Mouse (Mus musculus) kidney, embryonic 14.5 days (tissue): ENCODE measurements around the gene Thoc3. TPM values are rescaled to one million over a fixed set of nuclear protein-coding genes. Genes with fewer than 3 reads are reported as not detected.

ENCODE experiments used
- ATAC-seq: fragments of 200-750 bp; cut with Nextera tagmentation; 2 replicates; pipeline ENCODE4 v1.8.0; 2017; ENCODE audit warnings: moderate number of reproducible peaks, mild to moderate bottlenecking, moderate TSS enrichment, moderate library complexity; ENCODE audit not compliant: low FRiP score, low TSS enrichment
- H3K27ac ChIP-seq: fragments of 300-500 bp; sonication (generic); 2 replicates; pipeline ENCODE4 v1.5.1; 2014; ENCODE audit warnings: low read depth, mild to moderate bottlenecking, low read length, moderate library complexity, mixed read lengths
- H3K27me3 ChIP-seq: fragments of 300-500 bp; sonication (generic); 2 replicates; pipeline ENCODE4 v1.6.1; 2014; ENCODE audit warnings: mild to moderate bottlenecking, low read length; ENCODE audit not compliant: control insufficient read depth, insufficient read depth
- H3K36me3 ChIP-seq: fragments of 300-500 bp; sonication (generic); 2 replicates; pipeline ENCODE4 v1.6.1; 2014; ENCODE audit warnings: low read length, mixed read lengths; ENCODE audit not compliant: control insufficient read depth, insufficient read depth
- H3K4me1 ChIP-seq: fragments of 300-500 bp; sonication (generic); 2 replicates; pipeline ENCODE4 v1.6.1; 2014; ENCODE audit warnings: low read length, mixed read lengths; ENCODE audit not compliant: control insufficient read depth, insufficient read depth
- H3K4me2 ChIP-seq: fragments of 300-500 bp; sonication (generic); replicated peaks from 2 replicates; pipeline ENCODE4 v1.6.1; 2014; ENCODE audit warnings: low read depth, mild to moderate bottlenecking, low read length
- H3K4me3 ChIP-seq: fragments of 300-500 bp; sonication (generic); 2 replicates; pipeline ENCODE4 v1.5.1; 2014; ENCODE audit warnings: mild to moderate bottlenecking, low read length
- H3K9ac ChIP-seq: fragments of 300-500 bp; sonication (generic); 2 replicates; pipeline ENCODE4 v1.6.1; 2014; ENCODE audit warnings: low read depth, mild to moderate bottlenecking, low read length, moderate library complexity
- H3K9me3 ChIP-seq: fragments of 300-500 bp; sonication (generic); 2 replicates; pipeline ENCODE4 v1.6.1; 2016; ENCODE audit warnings: low read length; ENCODE audit not compliant: control insufficient read depth
- WGBS: fragments of 180-500 bp; shearing (Covaris S2); extraction: QIAGEN DNeasy Blood & Tissue Kit; methylation state at CpG from one replicate; pipeline ENCODE4 v1.1.7; 2014; 5-methylcytosine and 5-hydroxymethylcytosine counted together
- polyA plus RNA-seq: library from polyadenylated mRNA; unstranded; fragments of >200 nt; fragmentation: Nextera tagmentation; extraction: Ambion mirVana; gene quantifications from 2 replicates; pipeline ENCODE4 v1.2.1, GENCODE M21; 2014

Gene Thoc3
- polyA plus RNA-seq, 1 experiment from 2014 or later, result 142 TPM

GRCm38 (mm10) chr13:54491381-54491780 lies 22.7 kb upstream of the Thoc3 start:
- H3K36me3 ChIP-seq, result no peaks in the 10 kb centered on the region
- H3K4me3 ChIP-seq, result no peak overlapping the region
- H3K9me3 ChIP-seq, result no peaks in the 10 kb centered on the region
- no peak for ATAC-seq
- no peaks in the 10 kb centered on the region for H3K27me3 ChIP-seq
- H3K4me2 ChIP-seq, result no peak overlapping the region
- H3K4me1 ChIP-seq, result no peaks in the 10 kb centered on the region
- H3K9ac ChIP-seq, result no peak overlapping the region
- no peak overlapping the region for H3K27ac ChIP-seq
- 87% methylated on average over 6 of the region's 6 CpGs for WGBS

- Histone ChIP-seq H3K4me2 (no peak overlapping the region), H3K9me3 (no peaks in the 10 kb centered on the region), H3K9ac (no peak overlapping the region), H3K27me3 (no peaks in the 10 kb centered on the region), H3K36me3 (no peaks in the 10 kb centered on the region), H3K27ac (no peak overlapping the region), H3K4me1 (no peaks in the 10 kb centered on the region), H3K4me3 (no peak overlapping the region)
- no peak for ATAC-seq
- WGBS, result 74% methylated on average over 5 of the region's 5 CpGs
Measured at GRCm38 (mm10) chr13:54490411-54490810, 21.8 kb upstream of the Thoc3 start.

- WGBS, result 71% methylated on average over 14 of the region's 14 CpGs
- no peaks in the 10 kb centered on the region for H3K27me3 ChIP-seq
- H3K4me1 ChIP-seq, result no peaks in the 10 kb centered on the region
- H3K36me3 ChIP-seq, result no peaks in the 10 kb centered on the region
- H3K27ac ChIP-seq, result no peak overlapping the region
- H3K4me3 ChIP-seq, result no peak overlapping the region
- no peaks in the 10 kb centered on the region for H3K9me3 ChIP-seq
- H3K4me2 ChIP-seq, result no peak overlapping the region
- ATAC-seq, result no peak
- H3K9ac ChIP-seq, result no peak overlapping the region
Measured at GRCm38 (mm10) chr13:54481498-54481897, 12.8 kb upstream of the Thoc3 start.

- no peaks in the 10 kb centered on the region for H3K27me3 ChIP-seq
- no peak overlapping the region for H3K4me3 ChIP-seq
- no peak overlapping the region for H3K9ac ChIP-seq
- WGBS, result 58% methylated on average over 3 of the region's 3 CpGs
- ATAC-seq, result no peak
- H3K27ac ChIP-seq, result no peak overlapping the region
- no peaks in the 10 kb centered on the region for H3K9me3 ChIP-seq
- H3K4me2 ChIP-seq, result no peak overlapping the region
- no peaks in the 10 kb centered on the region for H3K4me1 ChIP-seq
- H3K36me3 ChIP-seq, result no peaks in the 10 kb centered on the region
Measured at GRCm38 (mm10) chr13:54479286-54479685, 10.6 kb upstream of the Thoc3 start.

- no peak overlapping the region for H3K4me3 ChIP-seq
- 76% methylated on average over 5 of the region's 5 CpGs for WGBS
- H3K27ac ChIP-seq, result no peak overlapping the region
- no peak for ATAC-seq
- H3K27me3 ChIP-seq, result no peaks in the 10 kb centered on the region
- no peak overlapping the region for H3K9ac ChIP-seq
- no peaks in the 10 kb centered on the region for H3K36me3 ChIP-seq
- H3K4me1 ChIP-seq, result no peaks in the 10 kb centered on the region
- H3K9me3 ChIP-seq, result no peaks in the 10 kb centered on the region
- H3K4me2 ChIP-seq, result no peak overlapping the region
Measured at GRCm38 (mm10) chr13:54475702-54476101, 7.1 kb upstream of the Thoc3 start.

- H3K4me1 ChIP-seq, result no peaks in the 10 kb centered on the region
Measured at GRCm38 (mm10) chr13:54474996-54475395, 6.3 kb upstream of the Thoc3 start.

GRCm38 (mm10) chr13:54471967-54472366 lies 3.3 kb upstream of the Thoc3 start:
- Histone ChIP-seq H3K27ac (no peak overlapping the region), H3K9ac (no peak overlapping the region), H3K9me3 (no peaks in the 10 kb centered on the region), H3K36me3 (peaks cover 6% of the 10 kb centered on the region), H3K27me3 (no peaks in the 10 kb centered on the region), H3K4me3 (no peak overlapping the region), H3K4me1 (peaks cover 6% of the 10 kb centered on the region), H3K4me2 (no peak overlapping the region)
- 81% methylated on average over 4 of the region's 4 CpGs for WGBS
- ATAC-seq, result no peak

More at GRCm38 (mm10) chr13:54474996-54475395, 6.3 kb upstream of the Thoc3 start:
- no peak overlapping the region for H3K4me3 ChIP-seq
- 66% methylated on average over 2 of the region's 2 CpGs for WGBS
- ATAC-seq, result no peak
- H3K9me3 ChIP-seq, result no peaks in the 10 kb centered on the region
- H3K36me3 ChIP-seq, result no peaks in the 10 kb centered on the region
- H3K9ac ChIP-seq, result no peak overlapping the region
- no peaks in the 10 kb centered on the region for H3K27me3 ChIP-seq
- H3K4me2 ChIP-seq, result no peak overlapping the region
- H3K27ac ChIP-seq, result no peak overlapping the region

GRCm38 (mm10) chr13:54469012-54469354 lies 334 bp upstream of the Thoc3 start:
- Histone ChIP-seq H3K4me2 (peak overlapping the region; percentile 38), H3K27ac (no peak overlapping the region), H3K9me3 (peaks cover 10% of the 10 kb centered on the region), H3K4me3 (peak overlapping the region; percentile 95), H3K36me3 (peaks cover 36% of the 10 kb centered on the region), H3K9ac (peak overlapping the region; percentile 91; the same call in 1 of the 2 replicates), H3K4me1 (peaks cover 6% of the 10 kb centered on the region), H3K27me3 (no peaks in the 10 kb centered on the region)
- ATAC-seq, result peak; percentile 62
- 18% methylated on average over 4 of the region's 4 CpGs for WGBS

GRCm38 (mm10) chr13:54459282-54459681 lies 9.4 kb downstream of the Thoc3 start:
- 81% methylated on average over 4 of the region's 4 CpGs for WGBS
- Histone ChIP-seq H3K9me3 (peaks cover 5% of the 10 kb centered on the region; the same call in 1 of the 2 replicates), H3K27ac (no peak overlapping the region), H3K27me3 (no peaks in the 10 kb centered on the region), H3K4me1 (no peaks in the 10 kb centered on the region), H3K4me3 (no peak overlapping the region), H3K9ac (no peak overlapping the region), H3K36me3 (peaks cover 79% of the 10 kb centered on the region), H3K4me2 (no peak overlapping the region)
- ATAC-seq, result no peak
